Mouse (Mus musculus) gastrocnemius, postnatal 25 days (tissue): ENCODE results near the gene Tmem223. TPM values are rescaled to one million over a fixed set of nuclear protein-coding genes. Genes with fewer than 3 reads are reported as not detected.

ENCODE experiments used
- DNase-seq: peaks from one replicate; pipeline ENCODE4 v3.0.0; 2022
- microRNA-seq, 2 experiments: library from miRNA; unstranded; fragments of <30 nt; microRNA quantifications; one replicate each; pipeline ENCODE4 v1.2.0; 2021; ENCODE audit warnings: borderline replicate concordance in 2 of 2
- total RNA-seq, 2 experiments: library from RNA; stranded (reverse); gene quantifications; 1 replicate in 1 of 2; 2 replicates in 1 of 2; pipeline ENCODE4 v1.2.3; 2021

Gene Tmem223
- total RNA-seq, 2 experiments from 2014 or later = 82.8 to 87.5 TPM

GRCm38 (mm10) chr19:8803204-8803780, 32.5 kb downstream of the Tmem223 start:
- DNase-seq = no peak

- no peak for DNase-seq
These were observed 33.3 kb downstream of the Tmem223 start for GRCm38 (mm10) chr19:8803879-8804660.

GRCm38 (mm10) chr19:8806810-8807209, 36.0 kb downstream of the Tmem223 start:
- no peak for DNase-seq

GRCm38 (mm10) chr19:8815812-8816211, 45.0 kb downstream of the Tmem223 start:
- DNase-seq = no peak

GRCm38 (mm10) chr19:8817001-8817400, 46.2 kb downstream of the Tmem223 start:
- no peak for DNase-seq

- no peak for DNase-seq
These were observed 47.6 kb downstream of the Tmem223 start for GRCm38 (mm10) chr19:8818301-8818798.

- peak; percentile 98 for DNase-seq
These were observed 48.2 kb downstream of the Tmem223 start, which contains the start of gene Ttc9c for GRCm38 (mm10) chr19:8818801-8819595. Gene Ttc9c (minus strand): TSS chr19:8819333.

GRCm38 (mm10) chr19:8819596-8820423, 49.0 kb downstream of the Tmem223 start, which contains the start of gene Hnrnpul2:
Gene Hnrnpul2 (plus strand): TSS chr19:8820010.
- peak; percentile 99 for DNase-seq

GRCm38 (mm10) chr19:8820424-8820956, 49.7 kb downstream of the Tmem223 start:
- no peak for DNase-seq

GRCm38 (mm10) chr19:8821146-8821545, 50.4 kb downstream of the Tmem223 start:
- DNase-seq = no peak

Small RNA genes lying within 50 kb of the gene (microRNA-seq; reads per million reads assigned to microRNA genes)
- 0 reads per million in 2 experiments for gene Mir6992

Other genes starting within 250 kb of the Tmem223 start
- not detected for gene Slc22a8, start 179.7 kb upstream of the Tmem223 start, total RNA-seq
- gene Slc22a6, start 153.0 kb upstream of the Tmem223 start, total RNA-seq = not detected
- gene Chrm1, start 107.2 kb upstream of the Tmem223 start, total RNA-seq = not detected
- 10 to 100 TPM; 26.7 to 34.6 TPM for gene Slc3a2, start 47.6 kb upstream of the Tmem223 start, total RNA-seq
- gene Wdr74, start 35.2 kb upstream of the Tmem223 start, total RNA-seq = 10 to 100 TPM; 16.9 to 18.2 TPM
- not detected for gene 1700092M07Rik, start 30.3 kb upstream of the Tmem223 start, total RNA-seq
- gene Stx5a, start 29.6 kb upstream of the Tmem223 start, total RNA-seq = 10 to 100 TPM; 20.9 to 21.6 TPM
- 10 to 100 TPM; 32.4 to 33.8 TPM for gene Nxf1, start 13.9 kb upstream of the Tmem223 start, total RNA-seq
- 1 to 10 TPM; 8.3 to 9.8 TPM for gene Tmem179b, start 3.5 kb downstream of the Tmem223 start, total RNA-seq
- 1 to 10 TPM; 4.8 to 5.8 TPM for gene Taf6l, start 15.4 kb downstream of the Tmem223 start, total RNA-seq
- gene Polr2g, start 27.6 kb downstream of the Tmem223 start, total RNA-seq = 10 to 100 TPM; 29.3 to 34.7 TPM
- under 1 TPM; 0.43 to 0.56 TPM for gene Zbtb3, start 31.6 kb downstream of the Tmem223 start, total RNA-seq
- 10 to 100 TPM; 10.9 to 13.1 TPM for gene Ttc9c, start 48.3 kb downstream of the Tmem223 start, total RNA-seq
- 10 to 100 TPM; 34.7 to 38.6 TPM for gene Hnrnpul2, start 49.0 kb downstream of the Tmem223 start, total RNA-seq
- not detected for gene AC129217.1, start 58.8 kb downstream of the Tmem223 start, total RNA-seq
- 10 to 100 TPM; 15.7 to 20.8 TPM for gene Bscl2, start 66.5 kb downstream of the Tmem223 start, total RNA-seq
- not detected for gene Gng3, start 68.2 kb downstream of the Tmem223 start, total RNA-seq
- gene Lrrn4cl, start 79.8 kb downstream of the Tmem223 start, total RNA-seq = 10 to 100 TPM in 1 of 2 experiments, 1 to 10 TPM in 1; 6.8 to 10.9 TPM
- 100 to 1,000 TPM; 190 to 208 TPM for gene Ubxn1, start 100.5 kb downstream of the Tmem223 start, total RNA-seq
- gene Uqcc3, start 109.9 kb downstream of the Tmem223 start, total RNA-seq = 10 to 100 TPM; 50.8 to 57.0 TPM
- gene Lbhd1, start 112.7 kb downstream of the Tmem223 start, total RNA-seq = 10 to 100 TPM in 1 of 2 experiments, 1 to 10 TPM in 1; 4.8 to 10.3 TPM
- gene Gm49403, start 112.9 kb downstream of the Tmem223 start, total RNA-seq = not detected
- gene 1810009A15Rik, start 117.9 kb downstream of the Tmem223 start, total RNA-seq = 10 to 100 TPM; 13.1 to 18.0 TPM
- not detected for gene Gm49416, start 117.9 kb downstream of the Tmem223 start, total RNA-seq
- 1 to 10 TPM; 8.3 to 9.4 TPM for gene Ints5, start 122.0 kb downstream of the Tmem223 start, total RNA-seq
- 10 to 100 TPM; 23.1 to 25.9 TPM for gene Ganab, start 127.1 kb downstream of the Tmem223 start, total RNA-seq
- gene B3gat3, start 149.4 kb downstream of the Tmem223 start, total RNA-seq = 10 to 100 TPM; 27.2 to 28.3 TPM
- 10 to 100 TPM in 1 of 2 experiments, 1 to 10 TPM in 1; 6.7 to 18.4 TPM for gene Rom1, start 158.4 kb downstream of the Tmem223 start, total RNA-seq
- 1 to 10 TPM; 6.0 to 7.2 TPM for gene Eml3, start 158.6 kb downstream of the Tmem223 start, total RNA-seq
- 10 to 100 TPM; 19.5 to 21.9 TPM for gene Mta2, start 170.9 kb downstream of the Tmem223 start, total RNA-seq
- gene Tut1, start 182.9 kb downstream of the Tmem223 start, total RNA-seq = 1 to 10 TPM; 5.7 to 7.2 TPM
- gene Eef1g, start 196.0 kb downstream of the Tmem223 start, total RNA-seq = 100 to 1,000 TPM; 464 to 492 TPM
- gene Ahnak, start 218.3 kb downstream of the Tmem223 start, total RNA-seq = 100 to 1,000 TPM; 183 to 204 TPM